Mouse (Mus musculus) heart, embryonic 16.5 days (tissue): ENCODE data around the gene Kif16b. TPM values are rescaled to one million over a fixed set of nuclear protein-coding genes. Genes with fewer than 3 reads are reported as not detected.

Experiments
- ATAC-seq: fragments of 200-750 bp; cut with Nextera tagmentation; replicated peaks from 2 replicates; pipeline ENCODE4 v1.8.0; 2017; ENCODE audit warnings: moderate number of reproducible peaks; ENCODE audit not compliant: insufficient read depth, low FRiP score; ENCODE audit errors: extremely low read depth
- H3K27ac ChIP-seq: fragments of 300-500 bp; sonication (generic); 2 replicates; pipeline ENCODE4 v1.5.1; 2014; ENCODE audit warnings: mild to moderate bottlenecking, low read length, control low read depth, moderate library complexity
- H3K27me3 ChIP-seq: fragments of 300-500 bp; sonication (generic); 2 replicates; pipeline ENCODE4 v1.6.1; 2014; ENCODE audit warnings: low read length, mixed read lengths; ENCODE audit not compliant: control insufficient read depth, insufficient read depth
- H3K36me3 ChIP-seq: fragments of 300-500 bp; sonication (generic); 2 replicates; pipeline ENCODE4 v1.6.1; 2014; ENCODE audit not compliant: control insufficient read depth, insufficient read depth
- H3K4me1 ChIP-seq: fragments of 300-500 bp; sonication (generic); 2 replicates; pipeline ENCODE4 v1.6.1; 2014; ENCODE audit warnings: low read length, mixed read lengths; ENCODE audit not compliant: control insufficient read depth, insufficient read depth
- H3K4me2 ChIP-seq: fragments of 300-500 bp; sonication (generic); 2 replicates; pipeline ENCODE4 v1.6.1; 2014; ENCODE audit warnings: low read depth, mild to moderate bottlenecking, control low read depth, low read length
- H3K4me3 ChIP-seq: fragments of 300-500 bp; sonication (generic); 2 replicates; pipeline ENCODE4 v1.5.1; 2014; ENCODE audit warnings: mild to moderate bottlenecking, control low read depth, low read length
- H3K9ac ChIP-seq: fragments of 300-500 bp; sonication (generic); 2 replicates; pipeline ENCODE4 v1.6.1; 2014; ENCODE audit warnings: low read length, control low read depth
- H3K9me3 ChIP-seq: fragments of 300-500 bp; sonication (generic); replicated peaks from 2 replicates; pipeline ENCODE4 v1.6.1; 2016; ENCODE audit warnings: low read length; ENCODE audit not compliant: control insufficient read depth
- WGBS: fragments of 180-500 bp; shearing (Covaris S2); extraction: QIAGEN DNeasy Blood & Tissue Kit; methylation state at CpG from one replicate; pipeline ENCODE4 v1.1.7; 2014; 5-methylcytosine and 5-hydroxymethylcytosine counted together
- polyA plus RNA-seq: library from polyadenylated mRNA; unstranded; fragments of >200 nt; fragmentation: Nextera tagmentation; extraction: Ambion mirVana; gene quantifications from 2 replicates; pipeline ENCODE4 v1.2.1, GENCODE M21; 2015

The Kif16b gene
- 11.8 and 12.5 TPM in 2 replicates for polyA plus RNA-seq

DNA sequence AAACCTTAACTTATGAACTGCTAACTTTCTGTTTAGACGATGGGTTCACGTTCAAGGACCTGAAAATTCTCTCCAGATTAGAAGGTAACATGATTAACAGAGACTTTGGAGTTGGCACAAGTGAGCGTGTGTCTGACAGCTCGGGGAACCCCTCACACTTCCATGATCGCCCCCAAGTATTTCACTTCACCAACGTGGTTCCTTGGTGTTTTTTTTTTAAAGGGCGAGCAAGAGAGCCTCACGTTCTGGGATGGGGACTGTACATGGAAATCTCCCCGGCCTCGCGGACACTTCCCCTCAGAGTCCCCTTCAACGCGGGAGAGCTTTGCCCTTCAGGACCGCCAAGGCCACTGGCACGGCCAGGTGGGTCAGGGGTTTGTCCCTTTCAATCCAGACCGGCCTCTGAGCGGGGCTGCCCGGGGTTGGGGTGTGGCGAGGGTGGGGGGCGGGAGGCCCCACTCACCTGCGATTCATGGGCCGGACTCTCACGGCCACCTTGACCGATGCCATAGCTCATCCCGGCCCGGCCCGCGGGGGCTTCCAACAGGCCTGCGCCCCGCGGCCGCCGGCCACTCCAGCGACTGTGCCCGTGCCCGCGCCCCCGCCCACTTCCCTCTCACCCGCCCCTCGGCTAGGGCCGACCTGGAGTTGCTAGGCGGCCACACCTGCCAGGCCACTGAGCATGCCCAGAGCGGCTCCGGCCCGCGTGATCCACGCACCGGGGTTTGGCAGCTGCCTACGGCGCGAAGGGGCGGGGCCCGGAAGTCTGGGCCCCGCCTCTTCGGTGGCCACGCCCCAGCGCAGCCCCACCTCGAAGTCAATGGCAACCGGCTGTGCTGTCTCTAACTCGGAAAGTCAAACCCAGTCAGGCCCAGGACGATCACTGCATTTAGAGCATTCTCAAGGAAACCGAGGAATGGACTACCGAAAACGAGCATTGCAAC is at the start of gene Kif16b:
Gene Kif16b (minus strand): TSS at position 670 of the 944 bp plus-strand sequence.
- peak within 1 kb of the TSS; percentile 83 for H3K4me3 ChIP-seq
- H3K4me2 ChIP-seq: peak within 1 kb of the TSS; percentile 89
- peak within 1 kb of the TSS; percentile 88 for H3K9ac ChIP-seq
- peak within 1 kb of the TSS; percentile 83 for H3K27ac ChIP-seq
- ATAC-seq: peak; percentile 92
- no peaks in the 10 kb centered on the region for H3K36me3 ChIP-seq
- H3K4me1 ChIP-seq: peaks cover 9% of the 10 kb centered on the region
- under 1% methylated on average over 64 of the region's 64 CpGs for WGBS
- no peaks in the 10 kb centered on the region for H3K9me3 ChIP-seq
- no peaks in the 10 kb centered on the region for H3K27me3 ChIP-seq

GRCm38 (mm10) chr2:142940899-142941642 is 39.7 kb upstream of the Kif16b start:
- Histone ChIP-seq H3K27me3 (no peaks in the 10 kb centered on the region), H3K9ac (no peak overlapping the region), H3K4me3 (no peak overlapping the region), H3K27ac (no peak overlapping the region), H3K4me2 (no peak overlapping the region), H3K4me1 (no peaks in the 10 kb centered on the region), H3K36me3 (no peaks in the 10 kb centered on the region), H3K9me3 (no peaks in the 10 kb centered on the region)
- 37% methylated on average over 6 of the region's 6 CpGs for WGBS
- ATAC-seq: no peak

GRCm38 (mm10) chr2:142930445-142930844 is 29.1 kb upstream of the Kif16b start:
- H3K4me2 ChIP-seq: no peak overlapping the region
- H3K9ac ChIP-seq: no peak overlapping the region
- H3K27ac ChIP-seq: no peak overlapping the region
- H3K36me3 ChIP-seq: no peaks in the 10 kb centered on the region
- H3K4me1 ChIP-seq: no peaks in the 10 kb centered on the region
- ATAC-seq: no peak
- peaks cover 3% of the 10 kb centered on the region; the same call in 1 of the 2 replicates for H3K9me3 ChIP-seq
- WGBS: 75% methylated on average over 4 of the region's 4 CpGs
- H3K27me3 ChIP-seq: no peaks in the 10 kb centered on the region
- no peak overlapping the region for H3K4me3 ChIP-seq

DNA sequence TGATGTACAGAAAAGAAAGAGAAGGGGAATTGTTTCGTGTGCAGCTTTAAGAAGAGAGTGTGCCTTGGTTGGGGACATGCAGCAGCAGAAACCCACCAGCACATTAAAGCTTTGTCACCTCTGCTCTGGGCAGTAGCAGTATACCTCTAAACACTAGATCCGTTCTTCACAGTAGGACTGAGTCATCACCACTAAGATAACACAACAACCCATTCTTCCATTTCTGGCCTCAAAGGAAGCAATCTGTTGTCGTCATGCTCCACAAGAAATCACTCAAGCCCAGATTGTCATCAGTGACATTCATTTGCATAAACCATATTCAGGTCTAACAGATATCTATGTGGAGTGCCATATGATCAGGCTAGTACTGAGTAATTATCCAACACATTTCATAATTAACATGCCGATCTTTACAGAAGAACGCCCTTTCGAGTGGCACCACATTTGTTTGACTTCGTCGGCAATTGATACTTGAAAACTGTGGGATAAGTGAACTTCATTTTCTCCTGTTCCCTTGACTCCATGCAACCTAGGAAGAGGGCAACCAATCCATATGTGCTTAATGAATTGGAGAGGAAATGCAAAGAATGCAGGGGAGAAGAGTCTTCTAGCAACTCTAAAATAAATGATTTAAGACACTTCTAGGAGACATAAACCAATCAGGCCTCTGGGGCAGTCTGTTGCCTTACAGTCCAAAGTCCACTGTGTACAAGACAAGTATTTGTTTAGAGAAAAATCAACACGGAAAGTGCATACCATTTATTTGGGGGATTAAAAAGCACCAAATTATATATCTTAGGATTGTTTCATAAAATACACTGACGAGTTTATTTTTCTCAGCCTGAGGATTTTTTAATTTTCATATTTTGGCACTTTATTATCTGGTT is 28.1 kb upstream of the Kif16b start:
- H3K9me3 ChIP-seq: peaks cover 3% of the 10 kb centered on the region; the same call in 1 of the 2 replicates
- H3K27ac ChIP-seq: no peak overlapping the region
- WGBS: 71% methylated on average over 10 of the region's 10 CpGs
- H3K4me2 ChIP-seq: no peak overlapping the region
- no peaks in the 10 kb centered on the region for H3K27me3 ChIP-seq
- ATAC-seq: no peak
- no peaks in the 10 kb centered on the region for H3K4me1 ChIP-seq
- H3K4me3 ChIP-seq: no peak overlapping the region
- no peaks in the 10 kb centered on the region for H3K36me3 ChIP-seq
- H3K9ac ChIP-seq: no peak overlapping the region

- Histone ChIP-seq H3K9ac (no peak overlapping the region), H3K4me1 (no peaks in the 10 kb centered on the region), H3K36me3 (no peaks in the 10 kb centered on the region), H3K4me3 (no peak overlapping the region), H3K27ac (no peak overlapping the region), H3K4me2 (no peak overlapping the region), H3K9me3 (no peaks in the 10 kb centered on the region), H3K27me3 (no peaks in the 10 kb centered on the region)
- ATAC-seq: no peak
- 82% methylated on average over 3 of the region's 3 CpGs for WGBS
These were observed 9.6 kb upstream of the Kif16b start for GRCm38 (mm10) chr2:142910808-142911388.

- ATAC-seq: no peak
- Histone ChIP-seq H3K9me3 (no peaks in the 10 kb centered on the region), H3K36me3 (no peaks in the 10 kb centered on the region), H3K4me3 (no peak overlapping the region), H3K27ac (no peak overlapping the region), H3K4me1 (no peaks in the 10 kb centered on the region), H3K9ac (no peak overlapping the region), H3K27me3 (no peaks in the 10 kb centered on the region), H3K4me2 (no peak overlapping the region)
- WGBS: 59% methylated on average over 3 of the region's 3 CpGs
These were observed 7.9 kb upstream of the Kif16b start for GRCm38 (mm10) chr2:142909213-142909612.

GRCm38 (mm10) chr2:142907056-142907455 is 5.7 kb upstream of the Kif16b start:
- no peak overlapping the region for H3K27ac ChIP-seq
- H3K36me3 ChIP-seq: no peaks in the 10 kb centered on the region
- H3K27me3 ChIP-seq: no peaks in the 10 kb centered on the region
- 84% methylated on average over 4 of the region's 4 CpGs for WGBS
- H3K4me3 ChIP-seq: no peak overlapping the region
- H3K9me3 ChIP-seq: no peaks in the 10 kb centered on the region
- H3K9ac ChIP-seq: no peak overlapping the region
- no peak overlapping the region for H3K4me2 ChIP-seq
- peaks cover 9% of the 10 kb centered on the region for H3K4me1 ChIP-seq
- no peak for ATAC-seq
